Mouse (Mus musculus) testis, adult 2 months (tissue): ENCODE measurements around the gene Maz.

Experiments used
- CTCF ChIP-seq: fragments of 200-500 bp; IDR thresholded peaks from 2 replicates; pipeline ENCODE4 v1.5.1; 2012; ENCODE audit warnings: low read depth, mild to moderate bottlenecking, inconsistent platforms, low read length, moderate library complexity; ENCODE audit not compliant: control insufficient read depth, insufficient read depth, insufficient replicate concordance
- POLR2A ChIP-seq: fragments of 200-500 bp; IDR thresholded peaks from 2 replicates; pipeline ENCODE4 v1.6.1; 2012; ENCODE audit warnings: low read depth, mild to moderate bottlenecking, inconsistent platforms, low read length, moderate library complexity; ENCODE audit not compliant: control insufficient read depth

GRCm38 (mm10) chr7:127020491-127020890 is 6.3 kb downstream of the Maz start:
- TF ChIP-seq CTCF (no peak), POLR2A (no peak)
